Mouse (Mus musculus) brown adipose tissue, adult 24 weeks (tissue): ENCODE measurements around the gene Plekhg3. TPM values are rescaled to one million over a fixed set of nuclear protein-coding genes. Genes with fewer than 3 reads are reported as not detected.

Source experiments
- polyA plus RNA-seq: library from polyadenylated mRNA; stranded (reverse); fragments of >200 nt; gene quantifications from 2 replicates; pipeline ENCODE4 v1.2.4, GENCODE M21; 2012; ENCODE audit not compliant: missing spikeins, insufficient read depth, insufficient read length

Gene Plekhg3
- polyA plus RNA-seq, 1 experiment, result 6.5 TPM

Other genes with a start within 250 kb of the Plekhg3 start
- 0.71 and 0.87 TPM in 2 replicates for gene Akap5, start 206.0 kb upstream of the Plekhg3 start, polyA plus RNA-seq
- gene Zbtb25, start 161.3 kb upstream of the Plekhg3 start, polyA plus RNA-seq, result 7.3 and 10.2 TPM in 2 replicates
- 1.7 and 2.7 TPM in 2 replicates for gene Zbtb1, start 160.6 kb upstream of the Plekhg3 start, polyA plus RNA-seq
- 1.3 and 3.1 TPM in 2 replicates for gene Hspa2, start 126.7 kb upstream of the Plekhg3 start, polyA plus RNA-seq
- not detected in 2 replicates for gene Ppp1r36, start 113.4 kb upstream of the Plekhg3 start, polyA plus RNA-seq
- gene Sptb, start 179.7 kb downstream of the Plekhg3 start, polyA plus RNA-seq, result 1.1 and 1.3 TPM in 2 replicates
- 161 and 173 TPM in 2 replicates for gene Churc1, start 234.6 kb downstream of the Plekhg3 start, polyA plus RNA-seq
- gene Fntb, start 234.7 kb downstream of the Plekhg3 start, polyA plus RNA-seq, result 17.9 and 20.7 TPM in 2 replicates